Mouse (Mus musculus) thymus, adult 2 months (tissue): Measurements from ENCODE around the gene Sigmar1.

Experiments
- CTCF ChIP-seq: fragments of 200-500 bp; IDR thresholded peaks from 2 replicates; pipeline ENCODE4 v1.5.1; 2012; ENCODE audit warnings: mild to moderate bottlenecking, control low read depth, low read length, moderate library complexity, borderline replicate concordance; ENCODE audit not compliant: control insufficient read depth, poor library complexity, insufficient read depth; ENCODE audit errors: extremely low read depth
- POLR2A ChIP-seq: fragments of 200-500 bp; IDR thresholded peaks from 2 replicates; pipeline ENCODE4 v1.6.1; 2012; ENCODE audit warnings: mild to moderate bottlenecking, low read length, control low read depth, moderate library complexity; ENCODE audit not compliant: control insufficient read depth, poor library complexity, insufficient read depth; ENCODE audit errors: extremely low read depth

DNA sequence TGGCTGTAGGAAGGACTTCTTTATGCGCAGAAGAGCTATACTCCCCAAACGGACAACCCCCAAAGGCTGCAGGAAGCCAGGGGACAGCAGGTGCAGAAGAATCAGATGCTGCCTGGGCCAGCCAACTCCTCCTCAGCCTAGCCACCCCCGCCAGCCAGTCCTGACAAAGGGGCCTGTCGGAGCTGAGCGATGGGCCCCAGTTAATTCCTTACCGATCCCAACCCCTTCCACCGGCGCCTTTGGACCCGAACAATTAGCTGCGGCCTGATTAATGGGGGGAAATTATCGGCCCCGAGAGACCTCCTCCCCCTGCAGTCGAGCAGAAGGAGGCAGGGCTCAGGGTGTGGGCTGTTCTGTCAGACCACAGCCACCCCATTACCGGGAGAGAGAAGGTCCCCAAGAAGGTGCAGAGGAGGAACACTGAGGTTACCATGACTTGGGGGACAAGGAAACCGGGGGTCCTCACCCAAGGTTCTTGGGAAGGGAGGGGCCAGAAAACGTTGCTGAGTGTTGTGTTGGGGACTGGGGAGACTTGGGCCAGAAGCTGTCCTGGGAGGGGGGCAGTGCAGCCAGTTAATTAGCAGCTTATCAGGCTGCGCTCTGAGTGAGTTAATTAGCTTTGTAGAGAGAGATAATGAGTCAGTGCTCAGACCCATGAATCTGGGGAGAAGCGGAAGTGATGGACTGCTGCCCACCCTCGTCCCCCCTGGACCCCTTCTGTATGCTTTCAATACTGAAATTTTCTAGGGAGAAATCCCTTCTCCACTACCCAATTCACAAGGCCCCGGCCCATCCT, 28.9 kb downstream of the Sigmar1 start:
- TF ChIP-seq POLR2A (no peak), CTCF (no peak)
